Mouse (Mus musculus) neural tube, embryonic 11.5 days (tissue): ENCODE data around the gene Hck. TPM values are rescaled to one million over a fixed set of nuclear protein-coding genes. Genes with fewer than 3 reads are reported as not detected.

Experiments
- ATAC-seq: fragments of 200-750 bp; cut with Nextera tagmentation; 2 replicates; pipeline ENCODE4 v1.8.0; 2017; ENCODE audit warnings: moderate number of reproducible peaks, mild to moderate bottlenecking, moderate TSS enrichment, moderate library complexity; ENCODE audit not compliant: insufficient read depth, low FRiP score, low TSS enrichment
- DNase-seq: peaks from one replicate; pipeline ENCODE4 v3.0.0-alpha.2; 2015; ENCODE audit warnings: low spot score
- H3K27ac ChIP-seq: fragments of 300-500 bp; sonication (generic); 2 replicates; pipeline ENCODE4 v1.5.1; 2014; ENCODE audit warnings: low read depth, mild to moderate bottlenecking, low read length
- H3K27me3 ChIP-seq: fragments of 300-500 bp; sonication (generic); 2 replicates; pipeline ENCODE4 v1.6.1; 2014; ENCODE audit warnings: mild to moderate bottlenecking, low read length, mixed read lengths; ENCODE audit not compliant: control insufficient read depth, insufficient read depth
- H3K36me3 ChIP-seq: fragments of 300-500 bp; sonication (generic); 2 replicates; pipeline ENCODE4 v1.6.1; 2014; ENCODE audit warnings: mild to moderate bottlenecking, low read length, moderate library complexity, mixed read lengths; ENCODE audit not compliant: control insufficient read depth, insufficient read depth
- H3K4me1 ChIP-seq: fragments of 300-500 bp; sonication (generic); 2 replicates; pipeline ENCODE4 v1.6.1; 2014; ENCODE audit warnings: low read length, mixed read lengths; ENCODE audit not compliant: control insufficient read depth, insufficient read depth
- H3K4me2 ChIP-seq: fragments of 300-500 bp; sonication (generic); 2 replicates; pipeline ENCODE4 v1.6.1; 2014; ENCODE audit warnings: low read depth, mild to moderate bottlenecking, moderate library complexity
- H3K4me3 ChIP-seq: fragments of 300-500 bp; sonication (generic); 2 replicates; pipeline ENCODE4 v1.5.1; 2014; ENCODE audit warnings: low read depth, low read length
- H3K9ac ChIP-seq: fragments of 300-500 bp; sonication (generic); 2 replicates; pipeline ENCODE4 v1.6.1; 2014; ENCODE audit warnings: mild to moderate bottlenecking, low read length
- H3K9me3 ChIP-seq: fragments of 300-500 bp; sonication (generic); 2 replicates; pipeline ENCODE4 v1.6.1; 2016; ENCODE audit warnings: low read length; ENCODE audit not compliant: control insufficient read depth
- WGBS: fragments of 180-500 bp; shearing (Covaris S2); extraction: QIAGEN DNeasy Blood & Tissue Kit; methylation state at CpG from one replicate; pipeline ENCODE4 v1.1.7; 2014; 5-methylcytosine and 5-hydroxymethylcytosine counted together
- polyA plus RNA-seq: library from polyadenylated mRNA; unstranded; fragments of >200 nt; fragmentation: Nextera tagmentation; extraction: Ambion mirVana; gene quantifications from 2 replicates; pipeline ENCODE4 v1.2.1, GENCODE M21; 2014

The Hck gene
- polyA plus RNA-seq, 1 experiment from 2014 or later: 1.8 TPM

DNA sequence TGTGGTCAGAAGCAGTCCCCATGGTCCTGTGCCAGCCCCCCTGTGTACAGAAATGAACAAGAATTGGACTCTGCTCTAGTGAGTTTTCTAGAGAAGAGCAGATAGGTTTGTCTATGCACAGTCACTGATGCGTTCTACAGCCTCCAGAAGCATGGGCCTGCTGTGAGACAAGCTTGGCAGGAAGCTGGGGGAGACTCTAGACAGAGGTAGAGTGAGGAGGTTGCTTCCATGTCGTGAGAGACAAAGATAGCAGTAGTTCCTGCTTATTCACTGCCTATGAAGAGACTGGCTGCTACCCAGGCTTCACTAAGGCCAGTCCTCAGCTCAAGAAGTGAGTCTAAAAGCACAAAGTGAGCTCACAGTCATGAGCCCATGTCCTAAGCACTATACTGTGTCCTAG lies 83.0 kb downstream of the Hck start:
- WGBS: 81% methylated on average over 2 of the region's 2 CpGs
- H3K27ac ChIP-seq: no peak overlapping the region
- no peaks in the 10 kb centered on the region for H3K9me3 ChIP-seq
- no peaks in the 10 kb centered on the region for H3K4me1 ChIP-seq
- H3K9ac ChIP-seq: no peak overlapping the region
- H3K27me3 ChIP-seq: no peaks in the 10 kb centered on the region
- ATAC-seq (no peak), DNase-seq (no peak)
- H3K4me2 ChIP-seq: no peak overlapping the region
- H3K36me3 ChIP-seq: peaks cover 16% of the 10 kb centered on the region
- no peak overlapping the region for H3K4me3 ChIP-seq

DNA sequence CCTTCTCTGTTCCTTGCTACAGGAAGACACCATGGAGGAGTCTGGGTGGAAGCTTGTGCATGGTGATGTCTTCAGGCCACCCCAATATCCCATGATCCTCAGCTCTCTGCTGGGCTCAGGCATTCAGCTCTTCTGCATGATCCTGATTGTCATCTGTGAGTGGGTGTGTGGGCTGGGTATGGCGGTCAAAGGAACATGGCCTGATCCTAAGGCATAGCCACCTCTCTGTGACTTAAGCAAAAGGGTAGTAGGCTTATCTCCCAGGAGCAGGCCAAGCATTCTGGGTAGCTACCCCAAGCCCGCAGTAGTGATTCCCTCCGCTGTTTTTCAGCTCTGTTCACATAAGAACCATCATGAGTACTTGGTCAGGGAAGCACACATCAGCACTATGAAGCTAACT lies 86.0 kb downstream of the Hck start:
- Histone ChIP-seq H3K27ac (no peak overlapping the region), H3K4me2 (no peak overlapping the region), H3K4me1 (no peaks in the 10 kb centered on the region), H3K27me3 (no peaks in the 10 kb centered on the region), H3K36me3 (peaks cover 16% of the 10 kb centered on the region), H3K4me3 (no peak overlapping the region), H3K9ac (no peak overlapping the region), H3K9me3 (no peaks in the 10 kb centered on the region)
- WGBS: 93% methylated on average over 3 of the region's 3 CpGs
- DNase-seq: no peak
- no peak for ATAC-seq

DNA sequence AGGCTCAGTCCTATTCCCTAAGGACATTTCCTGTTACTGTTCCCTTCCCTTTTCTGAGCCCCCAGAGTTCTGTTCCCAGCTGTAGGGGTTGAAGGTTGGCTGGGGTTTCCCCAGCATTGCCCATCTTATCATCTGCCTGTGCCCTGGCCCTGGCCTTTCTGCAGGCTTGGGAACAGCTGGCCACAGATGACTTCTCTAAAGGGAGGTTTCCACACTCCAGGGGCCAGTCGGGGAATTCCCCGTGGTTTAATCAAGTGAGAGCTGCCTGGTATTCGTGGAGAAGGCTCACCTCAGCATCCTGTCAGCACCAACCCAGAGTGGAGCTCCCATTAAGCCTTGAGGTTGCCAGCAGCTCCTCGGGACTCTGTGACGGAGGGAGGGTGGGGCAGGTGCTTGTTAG lies 90.2 kb downstream of the Hck start:
- ATAC-seq (no peak), DNase-seq (no peak)
- H3K36me3 ChIP-seq: peaks cover 15% of the 10 kb centered on the region
- 88% methylated on average over 5 of the region's 5 CpGs for WGBS
- H3K4me1 ChIP-seq: no peaks in the 10 kb centered on the region
- H3K9ac ChIP-seq: no peak overlapping the region
- no peak overlapping the region for H3K27ac ChIP-seq
- no peaks in the 10 kb centered on the region for H3K27me3 ChIP-seq
- no peaks in the 10 kb centered on the region for H3K9me3 ChIP-seq
- no peak overlapping the region for H3K4me2 ChIP-seq
- H3K4me3 ChIP-seq: no peak overlapping the region

DNA sequence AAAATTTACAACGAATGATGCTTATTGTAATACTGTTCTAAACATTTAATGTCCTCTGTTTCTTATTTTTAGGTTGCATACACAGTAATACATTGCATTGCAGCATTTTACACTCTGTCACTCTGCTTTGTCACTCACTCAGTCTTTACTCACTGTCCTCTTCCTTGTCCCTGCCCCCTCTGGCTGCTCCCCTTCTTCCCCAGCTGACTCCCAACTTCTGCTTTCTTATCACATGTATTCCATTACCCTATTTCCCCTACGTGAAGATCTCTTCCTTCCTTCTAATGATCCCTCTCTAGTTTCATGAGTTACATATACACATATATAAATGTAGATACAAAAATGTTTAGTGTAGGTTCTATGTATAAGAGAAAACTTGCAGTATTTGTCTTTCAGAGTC lies 90.8 kb downstream of the Hck start:
- Histone ChIP-seq H3K9ac (no peak overlapping the region), H3K9me3 (no peaks in the 10 kb centered on the region), H3K4me2 (no peak overlapping the region), H3K36me3 (peaks cover 13% of the 10 kb centered on the region), H3K27me3 (no peaks in the 10 kb centered on the region), H3K4me1 (no peaks in the 10 kb centered on the region), H3K27ac (no peak overlapping the region), H3K4me3 (no peak overlapping the region)
- no peak for ATAC-seq
- no peak for DNase-seq
- 89% methylated on average over 2 of the region's 2 CpGs for WGBS

Other genes starting within 250 kb of the Hck start
- gene Mylk2, start 197.1 kb upstream of the Hck start, polyA plus RNA-seq: not detected in 2 replicates
- gene Foxs1, start 175.3 kb upstream of the Hck start, polyA plus RNA-seq: 0.46 and 1.2 TPM in 2 replicates
- gene Dusp15, start 156.8 kb upstream of the Hck start, polyA plus RNA-seq: 1.4 TPM in 2 replicates
- 1.6 and 1.7 TPM in 2 replicates for gene Ttll9, start 146.0 kb upstream of the Hck start, polyA plus RNA-seq
- gene Pdrg1, start 93.0 kb upstream of the Hck start, polyA plus RNA-seq: 84.9 and 102 TPM in 2 replicates
- gene Xkr7, start 76.6 kb upstream of the Hck start, polyA plus RNA-seq: 0.59 and 0.99 TPM in 2 replicates
- gene Ccm2l, start 42.5 kb upstream of the Hck start, polyA plus RNA-seq: 1.4 and 1.5 TPM in 2 replicates
- 81.1 and 83.3 TPM in 2 replicates for gene Tm9sf4, start 52.8 kb downstream of the Hck start, polyA plus RNA-seq
- 6.0 and 7.6 TPM in 2 replicates for gene Tspyl3, start 117.0 kb downstream of the Hck start, polyA plus RNA-seq
- 33.1 and 34.0 TPM in 2 replicates for gene Plagl2, start 133.0 kb downstream of the Hck start, polyA plus RNA-seq
- 5.4 and 6.3 TPM in 2 replicates for gene Pofut1, start 133.1 kb downstream of the Hck start, polyA plus RNA-seq
- gene Kif3b, start 182.9 kb downstream of the Hck start, polyA plus RNA-seq: 7.7 and 8.6 TPM in 2 replicates
- 20.7 and 24.6 TPM in 2 replicates for gene Asxl1, start 237.4 kb downstream of the Hck start, polyA plus RNA-seq